In genomic region chr11:118343629-118344028, GRCm38 (mm10) we compare ENCODE assay signal across 24 mouse cellular contexts. TPM values are rescaled to one million over a fixed set of nuclear protein-coding genes. Genes with fewer than 3 reads are reported as not detected.
"Had no signal": no experiment of that assay in that cellular context is flagged by ENCODE, and none has a peak within 500 bp of the region (broad histone marks: within the 10 kb centered on the region; RNA-seq: fewer than 3 reads in every experiment).

No protein-coding gene starts in this region.

- H3K27ac ChIP-seq: left cerebral cortex, adult 2 months; limb, embryonic 12.5 days; liver, embryonic 12.5 days; liver, embryonic 15.5 days; lung, embryonic 15.5 days; neural tube, embryonic 12.5 days; stomach, postnatal 0 days had no signal

- H3K36me3 ChIP-seq: liver, embryonic 12.5 days; liver, embryonic 15.5 days; lung, embryonic 15.5 days; neural tube, embryonic 12.5 days; neural tube, embryonic 15.5 days had no signal

- H3K4me3 ChIP-seq: left cerebral cortex, adult 2 months; limb, embryonic 12.5 days; liver, embryonic 12.5 days; liver, embryonic 15.5 days; lung, embryonic 15.5 days; megakaryocyte, embryonic 14.5 days; neural tube, embryonic 12.5 days; neural tube, embryonic 15.5 days had no signal

- H3K4me2 ChIP-seq: limb, embryonic 12.5 days; liver, embryonic 12.5 days; liver, embryonic 15.5 days; lung, embryonic 15.5 days; midbrain, embryonic 11.5 days; neural tube, embryonic 12.5 days; neural tube, embryonic 15.5 days had no signal

- H3K27me3 ChIP-seq: limb, embryonic 12.5 days; lung, embryonic 15.5 days; neural tube, embryonic 12.5 days; neural tube, embryonic 15.5 days had no signal

- DNase-seq: kidney, postnatal 10 days; kidney, postnatal 36 days; layer of hippocampus, postnatal 36 days; liver; lung, adult 18-20 months; lung, postnatal 10 days; lung, postnatal 36 days; midbrain, embryonic 14.5 days; right cerebral cortex, adult 18-20 months; right cerebral cortex, postnatal 14 days; right cerebral cortex, postnatal 4 days; thymus, adult 18-20 months; thymus, postnatal 36 days had no signal

- ATAC-seq: liver, embryonic 12.5 days had no signal

- H3K9me3 ChIP-seq: limb, embryonic 12.5 days; liver, embryonic 12.5 days; liver, embryonic 15.5 days; lung, embryonic 15.5 days; megakaryocyte, embryonic 14.5 days; neural tube, embryonic 12.5 days; neural tube, embryonic 15.5 days had no signal

- H3K9ac ChIP-seq: liver, embryonic 12.5 days; liver, embryonic 15.5 days; lung, embryonic 15.5 days; neural tube, embryonic 12.5 days; neural tube, embryonic 15.5 days had no signal

RNA-seq across cellular contexts. Expression of gene Cep295nl, which starts 1.3 kb away (rescaled TPM):
- polyA plus RNA-seq: liver, embryonic 15.5 days; stomach, embryonic 14.5 days had no signal
